Mouse (Mus musculus) activated CD4-positive, CD25-positive, alpha-beta regulatory T cell, adult 4 months (primary cell): ENCODE measurements around the gene Kcnc3. TPM values are rescaled to one million over a fixed set of nuclear protein-coding genes. Genes with fewer than 3 reads are reported as not detected.

Source experiments
- ATAC-seq: one replicate; pipeline ENCODE4 v1.8.0; 2017
- polyA plus RNA-seq, 2 experiments: library from polyadenylated mRNA; unstranded; fragments of 100-300 nt; shearing (Covaris generic); gene quantifications; one replicate each; pipeline ENCODE4 v1.2.1; 2017

Kcnc3 gene
- polyA plus RNA-seq, 2 experiments from 2014 or later, result not detected

- no peak for ATAC-seq
Measured at GRCm38 (mm10) chr7:44571811-44572210, 18.7 kb upstream of the Kcnc3 start.

GRCm38 (mm10) chr7:44572213-44572701 is 18.2 kb upstream of the Kcnc3 start, which contains the start of gene Napsa:
Gene Napsa (plus strand): TSS chr7:44572380.
- ATAC-seq, result no peak

DNA sequence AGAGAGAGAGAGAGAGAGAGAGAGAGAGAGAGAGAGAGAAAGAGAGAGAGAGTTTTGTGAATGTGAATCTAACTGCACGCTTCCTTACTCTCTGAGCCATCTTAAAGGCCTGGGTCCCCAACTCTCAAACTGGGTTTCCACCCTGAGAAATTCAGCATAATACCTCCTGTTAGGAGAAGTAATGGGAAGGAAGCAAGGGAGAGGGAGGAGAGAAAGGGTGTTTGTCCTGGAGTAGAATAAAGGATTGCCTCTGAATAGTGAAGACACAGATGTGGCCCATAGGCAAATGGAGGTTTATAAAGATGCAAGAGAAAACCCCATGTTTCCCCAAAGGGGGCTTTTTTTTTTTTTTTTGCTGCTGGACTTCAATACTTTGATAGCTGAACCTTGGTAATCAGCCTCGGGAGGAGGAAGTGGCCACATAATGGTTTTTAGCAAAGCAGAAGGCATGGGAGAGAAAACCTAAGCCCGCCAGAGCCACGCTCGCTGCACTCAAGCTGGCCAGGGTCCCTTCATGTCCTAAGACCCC is 17.4 kb upstream of the Kcnc3 start:
- ATAC-seq, result no peak

GRCm38 (mm10) chr7:44576333-44576844 is 14.1 kb upstream of the Kcnc3 start:
- no peak for ATAC-seq

DNA sequence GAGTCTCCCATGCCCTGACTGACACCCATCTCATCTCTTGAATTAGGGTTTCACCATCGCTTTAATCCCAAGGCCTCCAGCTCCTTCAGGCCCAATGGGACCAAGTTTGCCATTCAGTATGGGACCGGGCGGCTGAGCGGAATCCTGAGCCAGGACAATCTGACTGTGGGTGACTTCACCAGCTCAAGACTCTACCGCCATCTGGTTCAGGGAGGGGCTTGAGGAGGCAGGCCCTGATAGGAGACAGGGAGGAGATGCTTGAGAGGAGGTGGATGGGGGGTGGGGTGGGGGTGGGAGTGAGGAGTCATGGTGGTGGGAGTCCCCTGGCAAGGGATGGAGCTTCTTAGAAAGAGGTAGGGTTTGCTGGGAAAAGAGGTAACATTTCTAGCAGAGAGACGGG is 8.8 kb upstream of the Kcnc3 start:
- no peak for ATAC-seq

- no peak for ATAC-seq
Measured at GRCm38 (mm10) chr7:44582709-44583108, 7.8 kb upstream of the Kcnc3 start.

DNA sequence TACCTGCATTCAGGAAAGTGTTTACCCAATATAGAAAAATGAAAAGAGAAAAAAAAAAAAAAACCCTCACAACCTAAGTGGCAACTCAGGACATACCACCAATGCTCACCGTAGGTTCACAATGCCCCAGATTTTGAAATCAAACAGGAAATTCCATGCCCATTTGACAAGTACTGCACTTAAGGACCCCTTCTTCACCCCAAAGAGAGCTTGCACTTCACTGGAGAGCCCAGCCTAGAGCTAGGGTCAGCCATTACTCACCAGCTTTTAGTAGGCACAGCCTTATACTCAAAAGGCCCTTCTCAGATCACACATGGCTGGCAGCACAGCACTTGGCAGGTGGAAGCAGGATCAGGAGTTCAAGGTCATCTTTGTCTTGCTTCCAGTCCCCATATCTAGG is 7.3 kb upstream of the Kcnc3 start:
- no peak for ATAC-seq

GRCm38 (mm10) chr7:44584265-44584804 is 6.1 kb upstream of the Kcnc3 start:
- no peak for ATAC-seq

GRCm38 (mm10) chr7:44584921-44585320 is 5.5 kb upstream of the Kcnc3 start:
- no peak for ATAC-seq

GRCm38 (mm10) chr7:44585606-44586005 is 4.9 kb upstream of the Kcnc3 start:
- no peak for ATAC-seq

- ATAC-seq, result no peak
Measured at GRCm38 (mm10) chr7:44586518-44586917, 3.9 kb upstream of the Kcnc3 start.

DNA sequence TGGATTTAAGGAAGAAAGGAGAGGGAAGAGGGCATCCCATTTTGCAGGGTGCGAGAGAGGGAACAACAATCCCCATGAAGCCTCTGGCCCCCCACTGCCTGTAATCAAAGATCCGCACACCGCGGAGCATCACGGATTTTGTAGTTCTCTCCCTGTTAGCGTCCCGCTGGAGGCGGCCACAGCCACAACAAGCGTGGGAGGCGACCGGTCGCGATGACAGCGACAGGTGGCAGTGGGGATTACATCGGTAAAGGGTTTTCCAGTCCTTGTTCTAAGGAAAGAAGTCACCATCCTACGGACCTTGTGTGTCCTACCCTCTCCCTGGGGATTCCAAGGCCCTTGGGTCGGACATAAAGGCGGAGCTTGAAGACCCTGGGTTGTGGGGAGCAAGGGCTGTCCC is 3.5 kb upstream of the Kcnc3 start:
- no peak for ATAC-seq

DNA sequence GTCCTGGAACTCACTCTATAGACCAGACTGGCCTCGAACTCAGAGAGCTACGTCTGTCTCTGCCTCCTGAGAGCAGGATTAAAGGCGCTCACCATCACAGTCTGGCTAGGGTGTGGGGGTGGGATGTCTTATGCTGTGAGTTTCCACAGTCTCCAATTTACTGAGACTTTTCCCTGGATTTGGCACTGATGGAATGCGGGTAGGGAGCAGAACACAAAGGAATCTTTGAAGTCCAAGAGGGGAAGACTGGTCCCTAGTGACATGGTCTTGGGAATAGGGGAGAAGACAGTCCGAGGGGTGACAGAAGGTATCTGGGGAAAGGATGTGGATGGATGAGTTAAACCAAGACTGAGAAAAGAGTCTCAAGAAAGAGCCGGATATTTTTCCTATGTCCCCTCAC is 2.8 kb upstream of the Kcnc3 start:
- no peak for ATAC-seq

DNA sequence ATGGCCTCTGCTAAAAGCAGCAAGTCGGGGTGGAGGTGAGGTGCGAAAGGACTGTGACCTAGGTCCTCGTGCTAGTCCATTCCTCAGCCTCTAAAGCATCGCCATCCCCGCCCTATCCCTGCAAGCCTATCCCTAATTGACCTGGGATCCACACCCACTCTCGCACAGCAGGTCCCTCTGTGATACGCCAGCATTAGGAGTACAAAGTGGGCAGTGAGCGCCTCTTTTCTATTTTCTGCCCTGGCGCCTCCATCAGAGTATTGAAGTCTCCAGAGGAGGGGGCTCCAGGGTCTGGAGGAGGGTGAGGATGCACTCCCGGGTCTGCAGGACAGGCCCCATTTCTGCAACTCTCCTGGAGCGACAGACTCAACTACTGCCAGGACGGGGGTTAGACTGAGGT is 2.1 kb upstream of the Kcnc3 start:
- ATAC-seq, result no peak

- no peak for ATAC-seq
Measured at GRCm38 (mm10) chr7:44589149-44589548, 1.3 kb upstream of the Kcnc3 start.

GRCm38 (mm10) chr7:44589946-44590345 is 518 bp upstream of the Kcnc3 start:
- ATAC-seq, result no peak

DNA sequence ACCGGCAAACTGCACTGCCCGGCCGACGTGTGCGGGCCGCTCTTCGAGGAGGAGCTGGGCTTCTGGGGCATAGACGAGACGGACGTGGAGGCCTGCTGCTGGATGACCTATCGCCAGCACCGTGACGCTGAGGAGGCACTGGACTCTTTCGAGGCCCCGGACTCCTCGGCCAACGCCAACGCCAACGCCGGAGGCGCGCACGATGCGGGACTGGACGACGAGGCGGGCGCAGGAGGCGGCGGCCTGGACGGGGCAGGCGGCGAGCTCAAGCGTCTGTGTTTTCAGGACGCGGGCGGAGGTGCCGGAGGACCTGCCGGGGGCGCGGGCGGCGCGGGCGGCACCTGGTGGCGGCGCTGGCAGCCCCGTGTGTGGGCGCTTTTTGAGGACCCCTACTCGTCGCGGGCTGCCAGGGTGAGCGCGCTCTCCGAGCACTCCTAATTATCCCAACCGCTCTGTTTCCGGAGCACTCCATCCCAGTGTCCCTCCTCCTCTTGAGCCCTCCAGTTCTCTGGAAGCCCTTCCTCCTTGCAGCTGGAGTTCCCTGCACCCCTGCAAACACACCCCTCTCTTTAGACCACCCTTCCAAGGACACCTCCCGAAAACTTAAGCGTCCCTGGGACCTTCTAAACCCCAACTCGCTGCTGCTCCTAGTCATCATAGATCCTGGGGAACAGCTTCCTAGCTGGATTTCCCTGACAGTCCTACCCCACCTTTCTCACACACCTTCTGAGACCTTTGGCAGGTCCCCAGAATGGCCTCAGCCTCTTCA is 1.1 kb downstream of the Kcnc3 start:
- ATAC-seq, result no peak

- ATAC-seq, result no peak
Measured at GRCm38 (mm10) chr7:44593051-44593450, 2.6 kb downstream of the Kcnc3 start.

GRCm38 (mm10) chr7:44593775-44594174 is 3.3 kb downstream of the Kcnc3 start:
- no peak for ATAC-seq

GRCm38 (mm10) chr7:44594291-44594690 is 3.8 kb downstream of the Kcnc3 start:
- ATAC-seq, result no peak

DNA sequence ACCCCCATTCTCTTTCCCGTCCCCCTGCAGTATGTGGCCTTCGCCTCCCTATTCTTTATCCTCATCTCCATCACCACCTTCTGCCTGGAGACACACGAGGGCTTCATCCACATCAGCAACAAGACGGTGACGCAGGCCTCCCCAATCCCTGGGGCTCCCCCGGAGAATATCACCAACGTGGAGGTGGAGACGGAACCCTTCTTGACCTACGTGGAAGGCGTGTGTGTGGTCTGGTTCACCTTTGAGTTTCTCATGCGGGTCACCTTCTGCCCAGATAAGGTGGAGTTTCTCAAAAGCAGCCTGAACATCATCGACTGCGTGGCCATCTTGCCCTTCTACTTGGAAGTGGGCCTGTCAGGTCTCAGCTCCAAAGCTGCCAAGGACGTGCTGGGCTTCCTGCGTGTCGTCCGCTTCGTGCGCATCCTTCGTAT is 4.7 kb downstream of the Kcnc3 start:
- ATAC-seq, result no peak

DNA sequence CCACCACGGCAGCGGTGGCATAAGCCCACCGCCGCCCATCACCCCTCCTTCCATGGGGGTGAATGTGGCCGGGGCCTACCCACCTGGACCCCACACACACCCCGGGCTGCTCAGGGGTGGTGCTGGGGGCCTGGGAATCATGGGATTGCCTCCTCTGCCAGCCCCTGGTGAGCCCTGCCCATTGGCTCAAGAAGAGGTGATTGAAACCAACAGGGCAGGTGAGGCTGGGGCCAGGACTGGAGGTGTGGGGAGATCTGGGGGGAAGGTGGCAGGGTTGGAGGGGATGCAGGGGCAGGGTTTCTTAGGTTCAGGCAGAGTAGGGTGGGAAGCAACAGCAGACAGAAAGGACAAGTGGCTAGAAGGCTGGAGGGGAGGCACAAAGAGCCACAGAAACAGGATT is 5.6 kb downstream of the Kcnc3 start:
- ATAC-seq, result no peak

- no peak for ATAC-seq
Measured at GRCm38 (mm10) chr7:44596996-44597538, 6.6 kb downstream of the Kcnc3 start.

GRCm38 (mm10) chr7:44597666-44598065 is 7.2 kb downstream of the Kcnc3 start:
- ATAC-seq, result no peak
